Mouse (Mus musculus): Measurements from ENCODE around the gene Psmc3.

Gene Psmc3

GRCm38 (mm10) chr2:91113852-91114251, 60.0 kb downstream of the Psmc3 start:
- peak in 1 of 2 experiments; percentile 20 for DNase-seq

GRCm38 (mm10) chr2:91114781-91115577, 61.2 kb downstream of the Psmc3 start:
- peak; percentile 96 to 99 for DNase-seq

- peak in 1 of 2 experiments; percentile 33 for DNase-seq
These were observed 61.8 kb downstream of the Psmc3 start for GRCm38 (mm10) chr2:91115578-91115970.

All from kidney, postnatal 25 days (tissue).